ENCODE assay signal across 8 mouse cellular contexts in genomic region chr5:139970186-139970631, GRCm38 (mm10).
DNase-seq lines count a peak whose midpoint lies in the region; ATAC-seq and TF ChIP-seq lines count a peak whose summit lies in the region.

No protein-coding gene starts in this region.

- H3K4me3 ChIP-seq in gastrocnemius, adult 2 months, result no peak overlapping the region
- no peak overlapping the region for H3K4me3 ChIP-seq in hindbrain, embryonic 13.5 days

- TF ChIP-seq CTCF in gastrocnemius, adult 2 months (IDR thresholded peaks at IDR 0.05), result peak; percentile 44

- 0 out of 2 replicates have a peak, but pooled peaks cover 7% of the 10 kb centered on the region for H3K36me3 ChIP-seq in hindbrain, embryonic 13.5 days

- H3K4me1 ChIP-seq in hindbrain, embryonic 13.5 days (replicated peaks), result peaks cover 13% of the 10 kb centered on the region; the same call in 1 of the 2 replicates

- H3K4me2 ChIP-seq in hindbrain, embryonic 13.5 days, result no peak overlapping the region

- ATAC-seq in hindbrain, embryonic 13.5 days (ENCODE audit: low FRiP score), result no peak

- intact Hi-C loops in gastrocnemius, adult 2 months (cut with DNase I), result no loop called here
- intact Hi-C loops in heart, postnatal 36 days (cut with DNase I), result loop anchor here (1.0 kb wide), 1 partner anchor 132 kb away; no protein-coding TSS in a partner anchor

- 56% methylated on average over 12 of the region's 12 CpGs for WGBS in hindbrain, embryonic 13.5 days

- DNase-seq in gastrocnemius, adult 2 months, result peak; percentile 34
- DNase-seq in gastrocnemius, adult 8-10 months (ENCODE audit: low spot score in 2 of 2), result no peak
- DNase-seq in ovary, postnatal 36 days (ENCODE audit: low spot score), result peak; percentile 15
- DNase-seq in ovary, postnatal 14 days (ENCODE audit: low spot score), result no peak
- DNase-seq in adrenal gland, postnatal 25 days, result peak; percentile 56
- peak; percentile 16 to 22 for DNase-seq in heart, postnatal 36 days
- DNase-seq in thymus, postnatal 25 days, result peak; percentile 25

- H3K27ac ChIP-seq in gastrocnemius, adult 2 months, result no peak overlapping the region
- no peak overlapping the region for H3K27ac ChIP-seq in hindbrain, embryonic 13.5 days

- H3K9ac ChIP-seq in hindbrain, embryonic 13.5 days, result no peak overlapping the region

- H3K9me3 ChIP-seq in hindbrain, embryonic 13.5 days, result no peaks in the 10 kb centered on the region

- H3K27me3 ChIP-seq in hindbrain, embryonic 13.5 days, result peaks cover 21% of the 10 kb centered on the region

Comparison
In these comparisons a context has a peak if more than half of its experiments do, and no peak if none do; other contexts are left out.
1. DNase-seq: peak in gastrocnemius, adult 2 months (single experiment), ovary, postnatal 36 days (single experiment), adrenal gland, postnatal 25 days (single experiment), heart, postnatal 36 days (2 of 2) and thymus, postnatal 25 days (single experiment); none in gastrocnemius, adult 8-10 months (0 of 2) and ovary, postnatal 14 days (single experiment).